Mouse (Mus musculus) right cerebral cortex, adult 2 months (tissue): ENCODE data around the gene Dnah3.

Experiments
- DNase-seq, 2 experiments: peaks; one replicate each; pipeline ENCODE4 v3.0.0; 2021 to 2022; ENCODE audit warnings: low spot score in 2 of 2

Dnah3 gene

GRCm38 (mm10) chr7:120054016-120054415, 41.1 kb downstream of the Dnah3 start:
- DNase-seq: no peak

DNA sequence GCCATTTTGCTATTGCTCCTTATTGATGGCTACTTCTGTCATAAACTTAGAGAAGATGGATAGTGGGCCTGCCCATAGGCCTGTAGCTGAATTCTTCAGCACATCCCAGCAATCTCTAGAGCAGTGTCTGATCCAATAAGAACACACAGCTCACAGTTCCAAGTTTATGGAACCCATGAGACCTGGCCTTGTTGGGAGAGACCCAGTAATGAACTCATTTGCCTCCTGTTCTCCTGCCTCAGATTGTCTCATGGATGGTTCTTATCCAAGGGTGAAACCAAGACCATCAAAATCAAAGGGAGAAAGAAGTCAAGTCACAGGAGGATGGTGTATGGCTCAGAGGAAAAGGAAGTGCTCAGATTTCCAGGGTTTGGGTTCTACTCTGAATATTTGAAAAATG, 44.6 kb downstream of the Dnah3 start:
- DNase-seq: no peak

DNA sequence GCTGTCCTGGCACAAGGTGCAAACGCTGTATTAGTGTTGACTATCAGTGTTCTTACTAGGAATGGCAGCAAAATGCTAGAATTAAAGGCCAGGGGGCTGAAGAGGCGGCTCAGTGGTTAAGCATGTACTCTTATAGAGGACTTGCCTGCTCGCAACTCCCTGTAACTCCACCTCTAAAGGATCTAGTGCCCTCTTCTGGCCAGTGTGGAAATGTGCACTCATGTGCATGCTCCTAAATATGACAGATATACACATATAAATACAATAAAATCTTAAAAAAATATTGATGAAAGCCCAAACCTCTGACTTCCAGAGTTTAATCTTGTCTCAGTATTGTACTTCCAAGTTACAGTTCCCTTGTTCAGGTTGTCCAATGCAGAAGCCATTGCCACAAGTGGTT, 51.1 kb downstream of the Dnah3 start:
- no peak for DNase-seq

- DNase-seq: peak; percentile 5 to 17
Observed at GRCm38 (mm10) chr7:120036422-120036821, 58.7 kb downstream of the Dnah3 start.

GRCm38 (mm10) chr7:120034996-120035395, 60.1 kb downstream of the Dnah3 start:
- peak in 1 of 2 experiments; percentile 3 for DNase-seq

DNA sequence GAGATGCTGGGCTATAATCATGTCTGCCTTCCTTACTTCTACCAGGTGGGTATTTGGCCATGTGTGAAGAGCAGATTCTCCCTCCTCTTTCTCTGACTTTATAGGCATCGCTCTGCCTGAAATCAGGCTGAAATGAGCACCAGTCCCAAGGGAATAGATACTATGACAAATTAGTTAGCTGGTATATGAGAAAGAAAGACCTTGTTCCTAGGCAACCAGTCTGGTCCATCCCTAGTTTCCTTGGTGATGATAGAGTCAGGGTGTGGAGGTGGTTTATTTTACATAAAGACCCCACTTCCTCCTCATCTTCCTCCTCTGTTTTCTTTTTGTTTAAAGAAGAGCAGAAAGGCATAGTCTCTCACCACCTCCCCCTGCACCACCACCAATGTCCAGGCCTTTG, 60.5 kb downstream of the Dnah3 start:
- peak; percentile 15 to 33 for DNase-seq

DNA sequence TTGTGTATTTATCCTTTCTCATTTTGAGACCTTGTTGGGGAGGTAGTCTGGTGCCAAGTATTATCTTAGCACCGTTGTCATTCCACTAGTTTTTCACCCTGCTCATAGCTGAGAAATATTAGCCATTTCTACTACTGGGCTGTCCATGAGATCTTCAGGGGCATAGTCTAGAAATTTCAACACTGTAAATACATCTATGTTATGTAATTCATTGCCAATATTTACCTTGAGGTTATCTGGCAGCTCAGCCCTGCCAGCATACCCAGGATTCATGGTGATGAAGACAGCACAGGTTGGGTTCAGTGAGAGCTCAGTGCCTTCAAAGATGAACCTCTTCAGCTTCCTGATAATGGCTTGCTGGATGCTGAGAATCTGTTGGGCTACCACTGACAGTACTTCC, 66.4 kb downstream of the Dnah3 start:
- no peak for DNase-seq

DNA sequence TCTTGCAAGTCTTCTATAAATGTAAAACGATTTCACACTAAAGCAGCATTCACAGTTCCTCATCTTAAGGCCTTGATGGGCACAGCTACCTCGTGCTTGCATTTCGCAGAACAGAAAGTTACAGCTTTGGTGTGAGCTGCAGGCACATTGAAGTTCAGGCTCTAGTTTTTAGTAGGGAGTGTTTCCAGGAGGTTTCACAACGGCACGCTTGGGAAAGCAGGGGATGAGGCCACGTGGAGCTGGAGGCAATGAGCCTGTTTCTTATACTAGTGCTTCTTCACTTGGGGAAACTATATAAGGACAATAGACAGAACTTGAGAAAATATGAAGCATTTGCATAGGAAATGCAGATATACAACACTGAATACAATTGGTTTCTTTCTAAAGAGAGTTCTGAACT, 98.0 kb downstream of the Dnah3 start:
- no peak for DNase-seq

GRCm38 (mm10) chr7:119985279-119985912, 109.7 kb downstream of the Dnah3 start:
- peak; percentile 7 to 9 for DNase-seq

GRCm38 (mm10) chr7:119980170-119980569, 114.9 kb downstream of the Dnah3 start:
- DNase-seq: no peak

DNA sequence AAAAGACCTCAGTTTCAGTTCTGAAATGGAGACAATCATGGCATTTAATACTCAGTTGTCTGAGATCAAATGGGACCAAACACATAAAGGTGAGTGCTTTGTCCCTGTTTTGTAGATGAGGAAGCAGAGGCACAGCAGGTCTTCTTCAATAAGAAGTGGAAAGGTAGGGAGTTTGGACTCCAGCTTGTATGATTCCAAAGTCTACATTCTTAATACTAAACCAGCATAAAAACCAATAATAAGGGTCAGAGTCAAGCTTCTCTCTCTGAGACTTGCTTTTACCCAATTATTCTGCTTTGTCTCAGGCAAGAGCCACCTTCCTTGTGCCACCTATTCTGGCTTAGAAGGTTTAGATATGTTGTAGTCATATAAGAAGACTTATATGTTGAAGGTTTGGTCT, 116.5 kb downstream of the Dnah3 start:
- DNase-seq: no peak

GRCm38 (mm10) chr7:119977574-119977973, 117.5 kb downstream of the Dnah3 start:
- DNase-seq: no peak

DNA sequence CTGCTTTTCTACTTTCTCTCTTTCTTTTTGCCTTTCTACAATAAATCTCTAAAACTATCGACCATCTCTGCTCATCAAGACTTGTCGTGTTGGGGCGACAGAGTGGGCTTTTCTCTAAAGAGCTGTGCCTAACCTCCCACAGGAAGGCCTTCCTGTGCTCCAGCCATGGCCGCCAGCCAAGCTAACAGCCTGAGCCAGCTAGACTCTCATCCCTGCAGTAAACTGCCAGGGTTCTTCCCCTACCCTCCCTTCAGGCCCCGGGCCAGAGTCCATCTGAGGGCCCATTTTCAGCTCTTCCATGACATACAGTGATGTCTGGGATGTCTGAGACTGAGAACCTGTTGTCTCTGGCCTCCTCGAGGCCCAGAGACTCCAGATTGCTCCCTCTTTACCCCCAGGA, 118.8 kb downstream of the Dnah3 start:
- no peak for DNase-seq

GRCm38 (mm10) chr7:119974214-119974613, 120.9 kb downstream of the Dnah3 start:
- DNase-seq: peak; percentile 3 to 5

DNA sequence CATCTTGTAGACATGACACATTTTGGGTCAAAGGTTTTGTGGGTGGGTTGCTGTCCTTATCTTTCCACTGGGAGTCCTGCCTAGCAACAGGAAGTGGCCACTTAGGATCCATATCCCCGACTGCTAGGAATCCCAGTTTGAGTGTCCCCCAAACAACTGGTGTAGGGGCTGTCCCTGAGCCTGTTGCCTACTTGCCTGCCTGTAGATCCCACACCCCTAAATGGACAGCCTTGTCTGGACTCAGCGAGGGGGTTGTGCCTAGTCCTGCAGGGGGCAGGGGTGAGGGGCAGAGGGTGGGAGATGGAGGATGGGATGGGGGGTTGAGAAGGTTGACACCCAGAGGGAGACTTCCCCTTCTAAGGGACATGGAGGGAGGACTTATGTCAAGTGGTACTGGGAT, 125.8 kb downstream of the Dnah3 start:
- DNase-seq: no peak

- DNase-seq: no peak
Observed at GRCm38 (mm10) chr7:119965651-119966395, 129.3 kb downstream of the Dnah3 start.

DNA sequence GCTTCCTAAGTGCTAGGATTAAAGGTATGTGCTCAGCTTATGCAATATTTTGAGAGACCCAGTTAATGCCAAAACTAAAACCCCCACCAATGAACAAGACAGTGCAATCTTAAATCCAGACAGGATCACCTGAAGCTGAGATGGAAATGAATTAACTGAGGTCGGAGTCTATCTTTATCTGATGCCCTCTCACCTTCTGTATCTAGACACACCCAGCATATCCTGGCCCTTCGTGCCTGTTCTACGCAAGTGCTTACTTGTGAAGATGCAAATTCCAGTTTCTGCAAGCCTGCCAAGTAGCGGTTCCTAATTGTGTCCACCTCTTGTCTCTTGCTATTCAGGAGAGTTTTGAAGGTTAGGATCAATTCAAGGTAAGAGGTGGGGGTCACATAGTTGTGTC, 129.9 kb downstream of the Dnah3 start:
- DNase-seq: no peak

DNA sequence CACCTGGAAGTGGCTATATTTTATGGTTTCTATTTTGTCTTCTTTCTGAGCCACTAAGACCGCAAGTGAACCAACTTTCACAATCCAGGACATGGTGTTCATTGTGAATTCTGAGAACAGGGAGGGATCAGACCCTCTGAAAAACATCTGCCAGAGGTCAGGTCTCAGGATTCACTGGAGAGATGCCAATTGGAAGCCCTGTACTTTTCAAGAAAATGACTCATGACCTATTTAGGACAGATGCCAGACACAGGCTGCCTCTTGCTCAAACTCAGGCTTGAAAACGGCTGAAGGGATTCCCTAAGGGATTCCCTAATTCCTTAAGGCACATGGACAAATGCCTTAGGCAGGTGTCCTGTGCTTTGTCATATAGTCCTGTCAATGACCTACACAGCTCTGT, 134.0 kb downstream of the Dnah3 start:
- DNase-seq: no peak

DNA sequence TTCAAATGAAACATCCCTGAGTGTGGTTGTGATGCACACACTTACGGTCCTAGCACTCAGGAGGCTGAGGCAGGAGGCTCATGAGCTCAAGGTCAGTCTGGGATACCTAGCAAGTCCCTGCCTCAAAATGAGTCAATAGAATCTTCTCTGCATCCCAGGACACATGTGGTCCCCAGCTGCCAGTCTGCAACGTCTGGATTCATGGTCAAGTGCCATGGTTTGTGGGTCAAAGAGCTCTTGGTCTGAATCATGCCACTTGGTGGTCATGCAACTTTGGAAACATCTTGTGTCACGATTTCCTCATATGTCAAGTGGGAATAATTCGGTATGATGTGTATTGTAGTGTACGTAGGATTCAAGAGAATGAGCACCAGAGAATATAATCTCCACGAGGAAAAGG, 134.5 kb downstream of the Dnah3 start:
- no peak for DNase-seq

DNA sequence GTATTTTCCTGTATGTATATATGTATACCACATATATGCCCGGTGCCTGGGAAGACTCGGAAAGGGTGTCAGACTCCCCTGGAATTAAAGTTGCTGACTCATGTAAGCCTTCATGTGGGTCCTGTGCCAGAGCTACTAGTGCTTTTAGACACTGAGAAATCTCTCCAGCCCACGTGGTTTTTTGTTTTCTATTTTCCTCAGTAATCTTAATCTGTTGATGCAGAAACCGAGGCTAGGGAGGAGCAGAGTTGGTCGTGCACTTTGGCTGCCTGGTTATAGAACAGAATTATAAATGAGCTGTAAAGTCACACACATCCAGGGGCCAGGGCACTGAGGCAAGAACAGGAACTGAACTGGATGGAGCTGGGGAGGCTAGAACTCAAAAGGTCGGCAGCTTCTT, 135.1 kb downstream of the Dnah3 start:
- DNase-seq: peak in 1 of 2 experiments; percentile 7

- DNase-seq: no peak
Observed at GRCm38 (mm10) chr7:119959491-119959890, 135.6 kb downstream of the Dnah3 start.

DNA sequence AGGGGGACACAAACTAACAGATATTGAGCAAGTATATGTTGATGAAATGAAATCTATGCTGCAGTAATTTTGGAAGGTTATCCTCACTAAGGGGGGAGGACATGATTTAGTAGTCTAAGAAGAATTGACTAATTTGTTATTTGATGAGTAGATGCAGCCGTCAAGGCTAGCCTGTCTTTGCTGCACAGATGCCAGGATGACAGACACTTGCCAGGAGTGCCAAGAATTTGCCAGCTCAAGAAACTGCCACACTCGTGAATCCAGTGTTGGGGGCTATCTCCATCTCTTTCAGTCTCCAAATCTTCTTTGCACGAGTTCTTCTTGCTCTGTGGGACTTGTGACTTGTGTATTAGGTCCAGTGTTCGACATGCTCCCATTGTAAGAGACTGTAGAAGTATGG, 136.0 kb downstream of the Dnah3 start:
- no peak for DNase-seq

- DNase-seq: no peak
Observed at GRCm38 (mm10) chr7:119957421-119957820, 137.7 kb downstream of the Dnah3 start.

DNA sequence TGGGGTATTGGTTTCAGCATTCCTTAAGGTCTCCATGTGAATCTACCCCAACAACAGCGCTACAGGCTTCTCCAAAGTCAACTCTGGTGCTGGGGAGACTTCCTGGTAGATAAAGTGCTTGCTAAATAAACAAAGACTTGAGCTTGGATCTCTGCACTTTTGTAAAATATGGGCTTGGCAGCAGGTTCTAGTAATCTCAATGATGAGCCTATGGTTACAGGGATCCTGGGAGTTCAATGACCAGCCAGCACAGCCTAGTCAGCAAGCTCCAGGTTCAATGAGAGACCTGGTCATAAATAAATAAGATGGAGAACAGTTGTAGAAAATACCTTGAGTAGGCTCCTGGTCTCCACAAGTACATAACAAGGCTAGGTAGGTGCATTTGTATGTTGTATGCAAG, 141.0 kb downstream of the Dnah3 start:
- no peak for DNase-seq
